Mouse (Mus musculus) cerebellum, adult 8-10 months (tissue): Measurements from ENCODE around the gene Tas2r105.

Experiments used
- DNase-seq: peaks from one replicate; pipeline ENCODE4 v3.0.0; 2022

The Tas2r105 gene

GRCm38 (mm10) chr6:131687395-131687794 lies at the start of gene Tas2r105:
Tas2r105 (minus strand) TSS chr6:131687495.
- no peak for DNase-seq

GRCm38 (mm10) chr6:131712803-131713202 lies 25.5 kb upstream of the Tas2r105 start:
- no peak for DNase-seq

- DNase-seq = no peak
These were observed 2.7 kb upstream of the Tas2r105 start, which contains the start of gene Tas2r114 for GRCm38 (mm10) chr6:131689963-131690362. Tas2r114 (minus strand) TSS chr6:131690063.

- no peak for DNase-seq
These were observed 1.7 kb downstream of the Tas2r105 start, which contains the start of gene Tas2r104 for GRCm38 (mm10) chr6:131685644-131686043. Tas2r104 (minus strand) TSS chr6:131685744.

GRCm38 (mm10) chr6:131678786-131679185 lies 8.5 kb downstream of the Tas2r105 start, which contains the start of gene Tas2r106:
Tas2r106 (minus strand) TSS chr6:131678886.
- no peak for DNase-seq

- DNase-seq = no peak
These were observed 27.2 kb downstream of the Tas2r105 start, which contains the start of gene Tas2r107 for GRCm38 (mm10) chr6:131660049-131660448. Tas2r107 (minus strand) TSS chr6:131660149.
